Mouse (Mus musculus) heart, adult 9 months (tissue): ENCODE measurements at regions not wholly inside any gene's neighbourhood (a gene's known extent, or its start where the extent isn't known, plus 50 kb on each side); places are given as distances from the start of the nearest gene placed in this dataset.

Source experiments
- DNase-seq, 2 experiments: peaks; one replicate each; pipeline ENCODE4 v3.0.0; 2022; ENCODE audit warnings: low spot score in 2 of 2

DNA sequence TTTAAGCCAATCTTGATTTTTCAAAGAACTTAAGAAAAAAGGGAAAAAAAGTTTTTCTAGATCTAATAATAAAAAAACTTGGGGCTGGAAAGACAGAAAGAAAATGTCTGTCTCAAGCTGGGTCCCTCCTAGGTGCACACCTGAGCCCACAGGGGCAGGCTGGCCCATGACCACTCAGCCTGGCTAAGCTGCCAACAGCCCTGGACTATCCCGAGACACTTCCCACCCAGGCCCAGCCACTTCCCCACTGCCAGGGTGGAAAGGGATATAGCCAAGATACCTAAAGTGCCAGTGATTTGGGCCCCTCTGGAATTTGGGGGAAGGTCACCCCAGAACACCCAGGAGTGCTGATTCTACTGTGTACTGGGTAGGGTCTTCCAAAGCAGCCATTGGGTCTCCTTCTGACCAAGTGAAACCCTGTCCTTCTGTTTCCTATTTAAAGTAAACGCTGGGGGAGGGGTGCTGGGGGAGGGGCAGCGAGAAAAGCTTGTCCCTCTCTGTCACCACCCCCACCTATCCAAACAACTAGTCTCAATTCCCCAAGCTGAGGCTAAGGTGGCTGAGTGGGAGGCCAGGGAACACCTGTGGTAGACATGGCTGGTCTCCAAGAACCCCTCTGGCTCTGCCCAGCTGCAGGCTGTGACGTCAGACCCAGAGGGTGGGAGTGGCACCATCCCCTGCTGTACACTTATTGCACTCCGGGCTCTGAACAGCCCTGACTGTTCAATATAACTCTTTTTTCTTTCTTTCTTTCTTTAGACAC lies 62.6 kb downstream of the Mcfd2 start:
- DNase-seq = peak in 1 of 2 experiments; percentile 8

DNA sequence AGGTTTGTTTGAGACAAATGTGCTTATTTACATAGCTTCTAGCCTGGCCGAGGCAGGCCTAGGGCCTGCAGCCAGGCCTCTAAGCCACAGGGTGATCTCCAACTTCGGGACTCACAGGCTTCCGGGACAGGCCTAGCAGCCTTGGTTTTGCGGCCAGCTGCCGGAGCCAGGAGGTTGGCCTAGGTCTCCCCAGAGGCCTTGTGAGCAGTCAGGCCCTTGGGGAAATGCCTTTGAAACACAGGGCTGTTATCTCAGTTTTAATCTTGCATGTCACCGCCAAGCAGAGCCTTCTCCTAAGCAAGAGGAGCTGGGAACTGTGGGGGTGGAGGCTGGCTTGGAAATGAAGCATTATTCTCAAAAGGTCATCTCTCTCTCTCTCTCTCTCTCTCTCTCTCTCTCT lies 63.2 kb downstream of the Mcfd2 start:
- DNase-seq = peak; percentile 89 to 91

DNA sequence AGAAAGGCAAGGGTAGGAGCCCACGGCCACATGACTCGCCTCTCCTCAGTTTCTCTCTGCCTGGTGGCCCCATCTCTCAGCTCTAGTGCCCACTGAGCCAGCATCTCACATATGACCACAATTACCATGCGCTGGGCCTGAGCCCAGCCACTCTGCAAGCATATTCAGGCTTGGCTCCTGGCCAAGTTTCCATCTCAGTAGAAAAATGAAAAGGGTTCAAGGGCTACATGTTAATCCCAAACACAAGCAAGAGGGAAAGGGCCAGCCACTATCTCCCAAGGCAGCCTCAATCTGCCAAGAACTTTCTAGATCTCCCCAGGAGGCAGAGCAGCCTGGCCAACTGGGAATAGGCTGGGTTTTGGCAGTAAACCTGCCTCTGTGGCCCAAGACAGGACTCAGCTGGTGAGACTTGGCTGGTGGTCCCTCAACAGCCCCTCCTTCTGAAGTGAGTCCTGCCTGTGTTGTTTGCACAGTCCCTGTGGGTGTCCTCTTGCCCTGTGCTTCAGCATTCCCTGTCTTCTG lies 65.0 kb downstream of the Mcfd2 start:
- DNase-seq = peak; percentile 78 to 79

DNA sequence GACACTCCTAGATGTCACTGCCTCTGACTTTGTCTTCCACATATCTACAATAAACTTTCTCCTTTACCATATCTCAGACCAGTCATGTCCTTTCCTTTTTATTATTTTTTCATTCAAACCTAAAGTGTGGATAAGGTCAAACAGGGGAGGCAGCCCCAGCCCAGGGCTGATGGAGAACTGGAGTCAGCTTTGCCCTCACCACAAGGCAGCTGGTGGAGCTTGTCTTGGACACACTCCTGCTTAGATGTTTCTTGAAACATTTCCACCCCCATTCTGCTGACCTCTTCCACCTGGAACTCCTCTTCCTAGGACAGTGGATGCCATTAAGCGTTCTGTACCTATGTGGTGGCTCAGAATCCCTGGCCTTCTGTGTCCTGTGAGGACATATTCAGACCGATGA lies 65.6 kb downstream of the Mcfd2 start:
- DNase-seq = no peak

DNA sequence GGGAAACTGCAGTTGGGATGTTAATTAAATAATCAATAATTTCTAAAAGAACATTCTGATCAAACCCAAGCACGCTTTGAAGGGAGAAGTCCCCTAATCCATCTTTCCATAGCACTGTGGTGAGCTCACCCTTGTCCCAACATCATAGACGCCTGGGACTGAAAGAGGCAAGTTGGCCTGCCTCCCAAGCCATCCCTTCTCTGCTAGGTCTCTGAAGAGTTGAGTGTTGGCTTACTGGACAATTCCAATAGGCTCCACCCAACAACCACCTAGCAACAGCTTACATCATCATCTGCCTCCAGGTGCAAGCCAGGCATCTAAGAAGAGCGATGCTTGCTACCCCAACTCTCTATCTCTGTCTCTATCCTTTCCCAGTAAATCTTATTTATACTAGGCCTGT lies 66.6 kb downstream of the Mcfd2 start:
- DNase-seq = no peak

DNA sequence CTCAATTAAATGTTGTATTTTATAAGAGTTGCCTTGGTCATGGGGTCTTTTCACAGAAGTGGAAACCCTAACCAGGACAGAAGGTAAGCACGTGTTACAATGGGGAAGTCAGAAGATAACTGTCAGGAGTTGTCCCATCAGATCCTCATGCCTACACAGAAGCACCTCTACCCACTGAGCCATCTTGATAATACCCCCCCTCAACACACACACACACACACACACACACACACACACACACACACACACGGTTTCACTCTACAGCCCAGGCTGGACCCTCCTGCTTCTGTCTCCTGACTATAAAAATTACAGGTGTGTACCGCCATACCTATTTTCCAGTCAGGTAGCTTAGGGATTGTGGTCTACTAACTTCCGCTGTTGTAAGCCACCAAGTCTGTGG lies 68.3 kb downstream of the Mcfd2 start:
- no peak for DNase-seq

DNA sequence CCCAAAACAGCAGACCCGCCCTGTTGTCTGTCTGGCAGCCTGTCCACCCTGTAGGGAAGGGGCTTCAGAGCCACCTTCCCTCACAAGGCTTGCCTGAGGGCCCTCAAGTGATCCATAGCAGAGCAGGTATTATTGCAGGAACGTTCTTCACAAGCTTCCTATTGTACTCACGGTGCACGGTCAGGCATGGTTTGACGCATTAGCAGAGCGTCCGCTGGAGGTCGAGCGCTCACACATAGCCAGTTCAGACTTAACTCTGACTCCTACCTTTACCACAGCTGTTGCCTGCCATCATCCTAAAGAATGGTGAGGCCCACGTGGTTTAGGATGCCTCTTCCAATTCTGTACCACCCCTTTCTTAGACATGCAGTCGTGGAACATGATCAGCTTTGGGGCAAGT lies 71.1 kb downstream of the Mcfd2 start:
- no peak for DNase-seq

DNA sequence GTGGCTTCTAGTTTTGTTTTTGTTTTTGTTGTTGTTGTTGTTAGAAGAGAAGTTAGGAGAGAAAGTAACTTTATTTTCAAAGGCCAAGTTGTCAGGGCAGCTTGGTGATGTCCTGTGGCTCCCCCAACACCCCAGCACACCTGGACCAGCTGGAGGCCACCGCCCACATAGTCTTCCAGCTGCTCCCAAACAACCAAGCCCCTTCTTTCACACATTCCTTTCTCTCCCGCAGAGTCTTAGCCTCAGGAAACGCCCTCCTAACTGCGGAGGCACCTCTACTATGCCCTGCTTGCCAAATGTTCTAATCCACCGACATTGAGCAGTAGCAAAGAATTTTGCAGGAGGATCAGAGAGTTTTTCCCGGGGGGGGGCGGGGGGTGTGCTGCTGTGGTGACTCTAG lies 72.3 kb downstream of the Mcfd2 start:
- no peak for DNase-seq

DNA sequence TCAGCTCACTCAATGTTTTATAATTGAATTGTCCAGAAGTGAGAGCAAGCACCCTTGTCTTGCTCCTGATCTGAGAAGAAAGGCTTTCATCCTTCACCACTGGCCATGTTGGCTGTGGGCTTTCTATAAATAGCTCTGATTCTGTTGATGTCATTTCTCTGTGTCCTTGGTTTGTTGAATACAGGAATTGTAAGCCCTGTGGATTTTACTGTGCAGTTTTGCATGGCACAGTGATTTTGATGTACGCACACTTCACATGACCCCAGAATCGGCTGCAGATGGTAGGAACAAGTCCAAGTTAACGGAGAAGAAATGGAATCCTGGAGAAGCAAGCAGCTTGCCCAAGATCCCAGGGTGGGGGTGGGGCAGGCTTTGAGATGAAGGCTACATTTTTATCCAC lies 76.1 kb downstream of the Mcfd2 start:
- DNase-seq = no peak
